Mouse (Mus musculus): ENCODE measurements around the gene Rhbdd2. TPM values are rescaled to one million over a fixed set of nuclear protein-coding genes. Genes with fewer than 3 reads are reported as not detected.

Gene Rhbdd2
- polyA plus RNA-seq, 1 experiment from 2014 or later: 9.1 TPM

- Histone ChIP-seq H3K27me3 (0 out of 2 replicates have a peak, but pooled peaks cover 3% of the 10 kb centered on the region), H3K4me3 (replicated peaks) (no peak overlapping the region), H3K4me2 (no peak overlapping the region), H3K36me3 (replicated peaks) (no peaks in the 10 kb centered on the region), H3K27ac (replicated peaks) (no peak overlapping the region), H3K4me1 (replicated peaks) (no peaks in the 10 kb centered on the region), H3K9ac (no peak overlapping the region), H3K9me3 (replicated peaks) (no peaks in the 10 kb centered on the region)
- no peak for ATAC-seq (ENCODE audit: insufficient read depth)
- 78% methylated on average over 18 of the region's 18 CpGs for WGBS (ENCODE audit: insufficient replicate concordance)
These were observed 9.3 kb upstream of the Rhbdd2 start for GRCm38 (mm10) chr5:135623006-135623563.

- Histone ChIP-seq H3K36me3 (replicated peaks) (no peaks in the 10 kb centered on the region), H3K27me3 (no peaks in the 10 kb centered on the region), H3K9ac (no peak overlapping the region), H3K4me2 (no peak overlapping the region), H3K4me1 (replicated peaks) (peaks cover 15% of the 10 kb centered on the region), H3K4me3 (replicated peaks) (no peak overlapping the region), H3K9me3 (replicated peaks) (no peaks in the 10 kb centered on the region), H3K27ac (replicated peaks) (no peak overlapping the region)
- WGBS (ENCODE audit: insufficient replicate concordance): 34% methylated on average over 10 of the region's 10 CpGs
- ATAC-seq (ENCODE audit: insufficient read depth): no peak
These were observed 3.5 kb upstream of the Rhbdd2 start for GRCm38 (mm10) chr5:135628916-135629315.

- no peak overlapping the region for H3K9ac ChIP-seq
- H3K4me1 ChIP-seq (replicated peaks): peaks cover 15% of the 10 kb centered on the region
- WGBS (ENCODE audit: insufficient replicate concordance): 64% methylated on average over 3 of the region's 3 CpGs
- H3K36me3 ChIP-seq (replicated peaks): no peaks in the 10 kb centered on the region
- no peaks in the 10 kb centered on the region for H3K9me3 ChIP-seq (replicated peaks)
- ATAC-seq (ENCODE audit: insufficient read depth): no peak
- H3K4me3 ChIP-seq (replicated peaks): no peak overlapping the region
- H3K4me2 ChIP-seq: no peak overlapping the region
- H3K27ac ChIP-seq (replicated peaks): no peak overlapping the region
- H3K27me3 ChIP-seq: no peaks in the 10 kb centered on the region
These were observed 3.0 kb upstream of the Rhbdd2 start for GRCm38 (mm10) chr5:135629401-135629800.

GRCm38 (mm10) chr5:135630598-135630997 lies 1.8 kb upstream of the Rhbdd2 start:
- no peaks in the 10 kb centered on the region for H3K27me3 ChIP-seq
- no peaks in the 10 kb centered on the region for H3K9me3 ChIP-seq (replicated peaks)
- no peak overlapping the region for H3K27ac ChIP-seq (replicated peaks)
- 9% methylated on average over 3 of the region's 3 CpGs for whole genome bisulfite sequencing (ENCODE audit: insufficient replicate concordance)
- no peak overlapping the region for H3K4me3 ChIP-seq (replicated peaks)
- no peak for ATAC-seq (ENCODE audit: insufficient read depth)
- H3K9ac ChIP-seq: no peak overlapping the region
- peaks cover 15% of the 10 kb centered on the region for H3K4me1 ChIP-seq (replicated peaks)
- no peak overlapping the region for H3K4me2 ChIP-seq
- H3K36me3 ChIP-seq (replicated peaks): peaks cover under 1% of the 10 kb centered on the region; the same call in 1 of the 2 replicates

GRCm38 (mm10) chr5:135632797-135633144 lies 353 bp downstream of the Rhbdd2 start:
- H3K9me3 ChIP-seq (replicated peaks): no peaks in the 10 kb centered on the region
- no peaks in the 10 kb centered on the region for H3K27me3 ChIP-seq
- peak; percentile 78 for ATAC-seq (ENCODE audit: insufficient read depth)
- peaks cover 8% of the 10 kb centered on the region for H3K36me3 ChIP-seq (replicated peaks)
- peak overlapping the region; percentile 56; the same call in 1 of the 2 replicates for H3K27ac ChIP-seq (replicated peaks)
- H3K4me2 ChIP-seq: peak overlapping the region; percentile 87
- H3K4me1 ChIP-seq (replicated peaks): peaks cover 15% of the 10 kb centered on the region
- WGBS (ENCODE audit: insufficient replicate concordance): 2% methylated on average over 21 of the region's 21 CpGs
- H3K9ac ChIP-seq: peak overlapping the region; percentile 67
- H3K4me3 ChIP-seq (replicated peaks): peak overlapping the region; percentile 74

GRCm38 (mm10) chr5:135639760-135640458 lies 7.5 kb downstream of the Rhbdd2 start:
- no peak overlapping the region for H3K4me3 ChIP-seq (replicated peaks)
- no peak overlapping the region for H3K9ac ChIP-seq
- no peaks in the 10 kb centered on the region for H3K9me3 ChIP-seq (replicated peaks)
- H3K4me2 ChIP-seq: no peak overlapping the region
- H3K27me3 ChIP-seq: no peaks in the 10 kb centered on the region
- peak overlapping the region; percentile 15 for H3K27ac ChIP-seq (replicated peaks)
- 29% methylated on average over 7 of the region's 7 CpGs for WGBS (ENCODE audit: insufficient replicate concordance)
- ATAC-seq (ENCODE audit: insufficient read depth): no peak
- H3K4me1 ChIP-seq (replicated peaks): peaks cover 27% of the 10 kb centered on the region
- H3K36me3 ChIP-seq (replicated peaks): peaks cover 8% of the 10 kb centered on the region

- Histone ChIP-seq H3K9ac (no peak overlapping the region), H3K4me3 (replicated peaks) (no peak overlapping the region), H3K27me3 (no peaks in the 10 kb centered on the region), H3K27ac (replicated peaks) (peak overlapping the region; percentile 15; the same call in 1 of the 2 replicates), H3K4me2 (no peak overlapping the region), H3K9me3 (replicated peaks) (no peaks in the 10 kb centered on the region), H3K36me3 (replicated peaks) (peaks cover 8% of the 10 kb centered on the region), H3K4me1 (replicated peaks) (peaks cover 27% of the 10 kb centered on the region)
- ATAC-seq (ENCODE audit: insufficient read depth): no peak
- 50% methylated on average over 6 of the region's 6 CpGs for WGBS (ENCODE audit: insufficient replicate concordance)
These were observed 8.0 kb downstream of the Rhbdd2 start for GRCm38 (mm10) chr5:135640459-135640789.

- Histone ChIP-seq H3K4me2 (no peak overlapping the region), H3K4me3 (replicated peaks) (no peak overlapping the region), H3K36me3 (replicated peaks) (peaks cover 3% of the 10 kb centered on the region), H3K27ac (replicated peaks) (no peak overlapping the region), H3K27me3 (no peaks in the 10 kb centered on the region), H3K4me1 (replicated peaks) (peaks cover 27% of the 10 kb centered on the region), H3K9me3 (replicated peaks) (no peaks in the 10 kb centered on the region), H3K9ac (no peak overlapping the region)
- 69% methylated on average over 1 of the region's 1 CpGs for WGBS (ENCODE audit: insufficient replicate concordance)
- no peak for ATAC-seq (ENCODE audit: insufficient read depth)
These were observed 8.6 kb downstream of the Rhbdd2 start for GRCm38 (mm10) chr5:135641028-135641427.

GRCm38 (mm10) chr5:135642686-135643551 lies 10.5 kb downstream of the Rhbdd2 start:
- 0 out of 2 replicates have a peak overlapping the region, but pooled peaks have one; percentile 19 for H3K27ac ChIP-seq (replicated peaks)
- 39% methylated on average over 10 of the region's 10 CpGs for WGBS (ENCODE audit: insufficient replicate concordance)
- H3K4me2 ChIP-seq: no peak overlapping the region
- peak; percentile 65 for ATAC-seq (ENCODE audit: insufficient read depth)
- H3K4me3 ChIP-seq (replicated peaks): no peak overlapping the region
- no peaks in the 10 kb centered on the region for H3K27me3 ChIP-seq
- H3K4me1 ChIP-seq (replicated peaks): peaks cover 27% of the 10 kb centered on the region
- H3K9ac ChIP-seq: no peak overlapping the region
- H3K36me3 ChIP-seq (replicated peaks): no peaks in the 10 kb centered on the region
- no peaks in the 10 kb centered on the region for H3K9me3 ChIP-seq (replicated peaks)

- Histone ChIP-seq H3K27me3 (no peaks in the 10 kb centered on the region), H3K4me1 (replicated peaks) (peaks cover 27% of the 10 kb centered on the region), H3K27ac (replicated peaks) (no peak overlapping the region), H3K9ac (no peak overlapping the region), H3K36me3 (replicated peaks) (no peaks in the 10 kb centered on the region), H3K9me3 (replicated peaks) (no peaks in the 10 kb centered on the region), H3K4me3 (replicated peaks) (no peak overlapping the region), H3K4me2 (no peak overlapping the region)
- 76% methylated on average over 1 of the region's 1 CpGs for WGBS (ENCODE audit: insufficient replicate concordance)
- no peak for ATAC-seq (ENCODE audit: insufficient read depth)
These were observed 11.1 kb downstream of the Rhbdd2 start for GRCm38 (mm10) chr5:135643552-135643842.

GRCm38 (mm10) chr5:135643869-135644268 lies 11.5 kb downstream of the Rhbdd2 start:
- peaks cover 27% of the 10 kb centered on the region for H3K4me1 ChIP-seq (replicated peaks)
- H3K36me3 ChIP-seq (replicated peaks): no peaks in the 10 kb centered on the region
- H3K9ac ChIP-seq: no peak overlapping the region
- H3K4me3 ChIP-seq (replicated peaks): no peak overlapping the region
- no peak overlapping the region for H3K4me2 ChIP-seq
- WGBS (ENCODE audit: insufficient replicate concordance): 73% methylated on average over 8 of the region's 8 CpGs
- ATAC-seq (ENCODE audit: insufficient read depth): no peak
- no peaks in the 10 kb centered on the region for H3K27me3 ChIP-seq
- H3K9me3 ChIP-seq (replicated peaks): no peaks in the 10 kb centered on the region
- no peak overlapping the region for H3K27ac ChIP-seq (replicated peaks)
